Mouse (Mus musculus) intestine, embryonic 14.5 days (tissue): ENCODE results near the gene Rsph1. TPM values are rescaled to one million over a fixed set of nuclear protein-coding genes. Genes with fewer than 3 reads are reported as not detected.

Experiments used
- ATAC-seq: fragments of 200-750 bp; cut with Nextera tagmentation; replicated peaks from 2 replicates; pipeline ENCODE4 v1.8.0; 2017; ENCODE audit warnings: low read depth, moderate number of reproducible peaks, moderate TSS enrichment, moderate library complexity; ENCODE audit not compliant: low FRiP score, low TSS enrichment
- DNase-seq: peaks from one replicate; pipeline ENCODE4 v3.0.0-alpha.2; 2018; ENCODE audit warnings: low spot score
- H3K27ac ChIP-seq: fragments of 300-500 bp; sonication (generic); 2 replicates; pipeline ENCODE4 v1.5.1; 2014; ENCODE audit warnings: low read depth, mild to moderate bottlenecking, control low read depth
- H3K27me3 ChIP-seq: fragments of 300-500 bp; sonication (generic); replicated peaks from 2 replicates; pipeline ENCODE4 v1.6.1; 2014; ENCODE audit warnings: low read length, control low read depth; ENCODE audit not compliant: control insufficient read depth, insufficient read depth
- H3K36me3 ChIP-seq: fragments of 300-500 bp; sonication (generic); 2 replicates; pipeline ENCODE4 v1.6.1; 2014; ENCODE audit warnings: low read length, control low read depth; ENCODE audit not compliant: control insufficient read depth, insufficient read depth
- H3K4me1 ChIP-seq: fragments of 300-500 bp; sonication (generic); replicated peaks from 2 replicates; pipeline ENCODE4 v1.6.1; 2014; ENCODE audit warnings: low read length, control low read depth, mixed read lengths; ENCODE audit not compliant: control insufficient read depth, insufficient read depth
- H3K4me2 ChIP-seq: fragments of 300-500 bp; sonication (generic); 2 replicates; pipeline ENCODE4 v1.6.1; 2014; ENCODE audit warnings: low read length
- H3K4me3 ChIP-seq: fragments of 300-500 bp; sonication (generic); 2 replicates; pipeline ENCODE4 v1.5.1; 2014; ENCODE audit warnings: low read depth, low read length, control low read depth, mixed read lengths
- H3K9ac ChIP-seq: fragments of 300-500 bp; sonication (generic); 2 replicates; pipeline ENCODE4 v1.6.1; 2014; ENCODE audit warnings: mild to moderate bottlenecking, low read length
- H3K9me3 ChIP-seq: fragments of 300-500 bp; sonication (generic); 2 replicates; pipeline ENCODE4 v1.6.1; 2016; ENCODE audit warnings: low read length, control low read depth; ENCODE audit not compliant: control insufficient read depth
- WGBS: fragments of 180-500 bp; shearing (Covaris S2); extraction: QIAGEN DNeasy Blood & Tissue Kit; methylation state at CpG from one replicate; pipeline ENCODE4 v1.1.7; 2014; 5-methylcytosine and 5-hydroxymethylcytosine counted together
- polyA plus RNA-seq: library from polyadenylated mRNA; unstranded; fragments of >200 nt; fragmentation: Nextera tagmentation; extraction: Ambion mirVana; gene quantifications from 2 replicates; pipeline ENCODE4 v1.2.1, GENCODE M21; 2014

The Rsph1 gene
- polyA plus RNA-seq, 1 experiment from 2014 or later = 0.80 TPM

DNA sequence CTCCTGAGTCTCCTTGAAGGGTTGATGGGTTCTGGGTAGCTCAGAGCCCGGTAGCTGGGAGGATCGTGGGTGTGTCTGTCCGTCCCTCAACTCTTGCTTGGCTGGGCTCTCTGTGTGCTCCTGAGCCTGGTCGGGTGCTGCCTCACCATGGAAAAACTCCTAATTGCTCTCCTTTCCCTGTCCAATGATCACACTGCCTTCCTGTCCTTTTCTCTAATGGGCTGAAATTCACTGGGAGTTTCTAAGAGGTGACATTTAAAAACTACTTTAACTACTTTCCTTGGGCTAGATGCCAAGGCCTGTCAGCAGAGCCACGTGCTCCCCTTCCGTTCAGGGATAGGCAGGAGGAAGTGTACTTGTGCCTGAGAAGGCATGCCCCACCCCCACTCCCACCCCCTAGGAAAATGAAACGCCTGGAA is 20.3 kb upstream of the Rsph1 start:
- Histone ChIP-seq H3K9me3 (no peaks in the 10 kb centered on the region), H3K4me1 (peaks cover 19% of the 10 kb centered on the region), H3K4me2 (peak overlapping the region; percentile 98), H3K9ac (no peak overlapping the region), H3K4me3 (peak overlapping the region; percentile 51), H3K36me3 (no peaks in the 10 kb centered on the region), H3K27ac (no peak overlapping the region), H3K27me3 (peaks cover 14% of the 10 kb centered on the region)
- WGBS = 4% methylated on average over 7 of the region's 7 CpGs
- no peak for ATAC-seq
- no peak for DNase-seq

DNA sequence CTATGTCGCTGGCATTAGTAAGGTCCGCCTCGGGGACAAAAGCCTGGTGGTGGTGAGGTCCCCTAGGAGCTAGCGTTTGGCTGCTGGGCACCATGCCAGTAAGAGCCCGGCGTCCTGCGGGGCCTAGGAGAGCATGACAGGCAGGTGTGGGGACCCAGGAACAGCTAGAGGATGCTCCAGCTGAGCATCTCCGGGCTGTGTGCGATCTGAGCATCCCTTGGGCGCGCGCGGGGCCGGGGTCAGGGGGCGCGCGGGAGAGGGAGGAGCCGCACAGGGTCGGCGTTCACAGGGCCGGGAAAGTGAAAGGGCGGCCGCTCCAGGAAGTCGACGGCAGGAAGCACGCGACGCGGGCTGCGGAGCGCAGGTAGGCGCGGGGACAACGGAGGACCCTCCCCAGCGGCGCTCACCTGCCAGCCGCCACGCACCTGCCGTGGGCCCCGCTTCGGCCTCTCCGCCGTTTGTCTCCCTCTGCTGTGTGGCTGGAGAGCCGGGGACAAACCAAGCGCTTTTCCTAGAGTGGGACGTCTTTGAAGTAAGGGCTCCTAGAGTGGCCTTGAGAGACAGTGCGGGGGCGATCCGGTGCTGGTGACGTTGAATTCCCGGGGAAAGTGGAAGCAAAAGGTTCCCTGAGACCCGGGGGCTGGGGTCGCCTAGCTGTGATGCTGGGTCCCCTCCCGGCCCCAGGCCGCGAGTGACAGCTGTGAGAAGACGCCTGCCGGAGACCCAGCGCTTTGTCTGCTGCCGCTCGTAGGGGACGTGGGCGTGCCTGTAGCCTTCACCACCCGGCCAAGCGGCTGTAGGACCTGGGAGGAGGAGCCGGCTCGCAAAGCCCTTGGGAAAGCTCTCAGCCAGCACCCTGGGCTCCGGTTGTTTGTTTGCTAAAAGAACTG is 19.0 kb upstream of the Rsph1 start:
- peaks cover 14% of the 10 kb centered on the region for H3K27me3 ChIP-seq
- H3K4me1 ChIP-seq = peaks cover 19% of the 10 kb centered on the region
- H3K9ac ChIP-seq = peak overlapping the region; percentile 49
- peak; percentile 68 for ATAC-seq
- no peaks in the 10 kb centered on the region for H3K36me3 ChIP-seq
- DNase-seq = peak; percentile 85
- peak overlapping the region; percentile 51 for H3K4me3 ChIP-seq
- WGBS = under 1% methylated on average over 68 of the region's 68 CpGs
- H3K27ac ChIP-seq = peak overlapping the region; percentile 60
- H3K9me3 ChIP-seq = no peaks in the 10 kb centered on the region
- peak overlapping the region; percentile 98 for H3K4me2 ChIP-seq

- H3K4me1 ChIP-seq = peaks cover 19% of the 10 kb centered on the region
- 0 out of 2 replicates have a peak overlapping the region, but pooled peaks have one; percentile 60 for H3K27ac ChIP-seq
- DNase-seq (no peak), ATAC-seq (peak; percentile 42)
- H3K4me3 ChIP-seq = peak overlapping the region; percentile 51
- WGBS = 28% methylated on average over 25 of the region's 25 CpGs
- H3K9me3 ChIP-seq = no peaks in the 10 kb centered on the region
- H3K4me2 ChIP-seq = peak overlapping the region; percentile 98
- no peaks in the 10 kb centered on the region for H3K36me3 ChIP-seq
- H3K9ac ChIP-seq = peak overlapping the region; percentile 49; the same call in 1 of the 2 replicates
- peaks cover 14% of the 10 kb centered on the region for H3K27me3 ChIP-seq
Measured at GRCm38 (mm10) chr17:31295215-31295891, 18.2 kb upstream of the Rsph1 start.

GRCm38 (mm10) chr17:31294363-31295214 is 17.4 kb upstream of the Rsph1 start:
- WGBS = 84% methylated on average over 15 of the region's 15 CpGs

DNA sequence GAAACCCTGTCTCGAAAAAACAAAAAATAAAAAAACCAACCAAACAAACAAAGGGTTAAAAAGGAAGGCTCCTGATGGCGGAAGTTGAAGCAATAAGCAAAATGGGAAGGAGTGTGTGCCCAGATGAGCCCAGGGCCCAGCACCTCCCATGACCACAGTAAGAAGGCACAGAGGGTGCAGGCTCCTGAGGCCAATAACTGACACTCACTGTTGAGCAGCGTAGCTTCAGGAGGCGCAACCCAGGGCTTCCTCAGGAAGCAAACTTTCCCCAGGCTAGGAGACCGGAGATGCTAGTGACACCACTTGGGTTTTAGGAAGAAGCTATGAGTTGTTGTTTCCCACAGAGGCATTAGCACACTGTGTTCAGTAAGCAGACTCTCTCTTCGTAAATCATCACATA is 13.7 kb upstream of the Rsph1 start:
- H3K4me2 ChIP-seq = no peak overlapping the region
- DNase-seq = no peak
- H3K9me3 ChIP-seq = no peaks in the 10 kb centered on the region
- WGBS = 69% methylated on average over 6 of the region's 6 CpGs
- ATAC-seq = no peak
- H3K36me3 ChIP-seq = no peaks in the 10 kb centered on the region
- H3K27me3 ChIP-seq = peaks cover 4% of the 10 kb centered on the region
- no peak overlapping the region for H3K9ac ChIP-seq
- no peak overlapping the region for H3K4me3 ChIP-seq
- 0 out of 2 replicates have a peak, but pooled peaks cover 5% of the 10 kb centered on the region for H3K4me1 ChIP-seq
- no peak overlapping the region for H3K27ac ChIP-seq

More at GRCm38 (mm10) chr17:31294363-31295214, 17.4 kb upstream of the Rsph1 start:
- Histone ChIP-seq H3K4me1 (peaks cover 19% of the 10 kb centered on the region), H3K27ac (no peak overlapping the region), H3K9me3 (no peaks in the 10 kb centered on the region), H3K4me3 (no peak overlapping the region), H3K9ac (no peak overlapping the region), H3K36me3 (no peaks in the 10 kb centered on the region), H3K27me3 (peaks cover 14% of the 10 kb centered on the region), H3K4me2 (no peak overlapping the region)
- DNase-seq = no peak
- ATAC-seq = no peak

GRCm38 (mm10) chr17:31290311-31290710 is 13.1 kb upstream of the Rsph1 start:
- Histone ChIP-seq H3K36me3 (no peaks in the 10 kb centered on the region), H3K4me3 (no peak overlapping the region), H3K4me2 (no peak overlapping the region), H3K9ac (no peak overlapping the region), H3K4me1 (no peaks in the 10 kb centered on the region), H3K9me3 (no peaks in the 10 kb centered on the region), H3K27ac (no peak overlapping the region), H3K27me3 (no peaks in the 10 kb centered on the region)
- DNase-seq (no peak), ATAC-seq (no peak)

GRCm38 (mm10) chr17:31288999-31289726 is 12.0 kb upstream of the Rsph1 start:
- ATAC-seq (no peak), DNase-seq (no peak)
- Histone ChIP-seq H3K9ac (no peak overlapping the region), H3K9me3 (no peaks in the 10 kb centered on the region), H3K27me3 (no peaks in the 10 kb centered on the region), H3K4me3 (no peak overlapping the region), H3K27ac (no peak overlapping the region), H3K36me3 (no peaks in the 10 kb centered on the region), H3K4me2 (no peak overlapping the region), H3K4me1 (no peaks in the 10 kb centered on the region)
- WGBS = 73% methylated on average over 7 of the region's 7 CpGs

DNA sequence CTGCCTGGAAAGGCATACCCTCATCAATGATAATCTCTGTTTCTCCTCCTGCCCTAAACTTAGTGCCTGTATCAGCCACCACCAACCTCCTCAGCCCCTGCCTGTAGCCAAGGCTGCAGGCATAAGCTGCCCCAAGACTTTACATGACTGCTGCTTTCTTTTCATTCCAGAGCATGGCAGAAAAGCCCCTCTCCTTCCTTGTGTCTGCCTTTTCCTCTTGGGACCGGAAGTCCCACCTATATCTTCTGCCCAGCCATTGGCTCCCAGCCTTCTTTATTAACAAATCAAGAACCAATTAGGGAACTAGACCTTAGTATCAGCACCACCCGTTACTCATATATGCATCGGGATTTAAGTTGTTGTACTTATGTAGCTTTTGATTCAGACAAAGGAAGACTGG is 10.0 kb upstream of the Rsph1 start:
- no peak overlapping the region for H3K4me2 ChIP-seq
- no peaks in the 10 kb centered on the region for H3K36me3 ChIP-seq
- no peaks in the 10 kb centered on the region for H3K27me3 ChIP-seq
- H3K4me1 ChIP-seq = no peaks in the 10 kb centered on the region; the same call in 1 of the 2 replicates
- DNase-seq (no peak), ATAC-seq (no peak)
- WGBS = 90% methylated on average over 3 of the region's 3 CpGs
- no peak overlapping the region for H3K9ac ChIP-seq
- no peak overlapping the region for H3K4me3 ChIP-seq
- H3K27ac ChIP-seq = no peak overlapping the region
- no peaks in the 10 kb centered on the region for H3K9me3 ChIP-seq
